Comparison of ENCODE assay signal across 10 mouse cellular contexts in the genomic region with DNA sequence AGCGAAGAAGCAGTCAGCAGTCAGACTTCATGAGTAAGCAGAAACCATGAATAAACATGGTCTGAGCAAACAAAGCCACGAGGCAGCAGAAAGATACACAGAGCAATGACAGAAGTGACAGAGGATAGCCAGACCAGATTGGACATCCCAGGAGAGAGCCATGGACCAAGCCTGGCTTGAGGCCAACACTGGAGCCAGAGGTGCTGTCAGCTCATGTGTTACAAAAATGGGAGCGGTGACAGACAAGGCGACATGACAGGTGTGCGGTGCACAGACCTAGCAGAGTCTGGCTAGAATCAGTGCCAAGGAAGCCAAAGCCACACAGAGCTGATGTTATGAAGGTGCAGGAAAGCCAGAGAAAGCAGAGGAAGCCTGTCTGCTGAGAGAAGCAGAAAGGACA. TPM values are rescaled to one million over a fixed set of nuclear protein-coding genes. Genes with fewer than 3 reads are reported as not detected.
DNase-seq lines count a peak whose midpoint lies in the region; ATAC-seq lines count a peak whose summit lies in the region.
"Had no signal": no experiment of that assay in that cellular context is flagged by ENCODE, and none has a peak within 500 bp of the region (broad histone marks: within the 10 kb centered on the region; RNA-seq: fewer than 3 reads in every experiment).

No protein-coding gene starts in this region.

- ATAC-seq in heart, embryonic 11.5 days (replicated peaks; ENCODE audit: insufficient number of reproducible peaks, low FRiP score, low TSS enrichment): peak; percentile 81
- ATAC-seq in midbrain, embryonic 14.5 days (ENCODE audit: low FRiP score, low TSS enrichment): no peak
- no peak for ATAC-seq in midbrain, embryonic 16.5 days
- peak; percentile 82 for ATAC-seq in liver, embryonic 15.5 days (ENCODE audit: insufficient read depth)

- H3K27ac ChIP-seq in heart, embryonic 11.5 days (ENCODE audit: low read depth, low read length): no peak overlapping the region
- no peak overlapping the region; the same call in 1 of the 2 replicates for H3K27ac ChIP-seq in midbrain, embryonic 14.5 days (replicated peaks; ENCODE audit: low read depth, low read length)
- no peak overlapping the region for H3K27ac ChIP-seq in midbrain, embryonic 16.5 days (ENCODE audit: low read length)
- H3K27ac ChIP-seq in liver, embryonic 15.5 days (replicated peaks): no peak overlapping the region

- no peak overlapping the region for H3K4me2 ChIP-seq in heart, embryonic 11.5 days
- no peak overlapping the region for H3K4me2 ChIP-seq in midbrain, embryonic 14.5 days (ENCODE audit: low read length)
- H3K4me2 ChIP-seq in midbrain, embryonic 16.5 days (ENCODE audit: low read length): no peak overlapping the region
- H3K4me2 ChIP-seq in liver, embryonic 15.5 days: no peak overlapping the region

- 30% methylated on average over 5 of the region's 5 CpGs for WGBS in heart, embryonic 11.5 days (ENCODE audit: insufficient replicate concordance)
- WGBS in midbrain, embryonic 14.5 days: 58% methylated on average over 5 of the region's 5 CpGs
- 67% methylated on average over 5 of the region's 5 CpGs for WGBS in midbrain, embryonic 16.5 days
- WGBS in liver, embryonic 15.5 days (ENCODE audit: insufficient replicate concordance): 62% methylated on average over 5 of the region's 5 CpGs

- no peak for DNase-seq in heart, postnatal 36 days
- DNase-seq in midbrain, embryonic 14.5 days: peak; percentile 57
- DNase-seq in gastrocnemius, postnatal 25 days: peak; percentile 10
- no peak for DNase-seq in neural tube, embryonic 10.5 days (ENCODE audit: extremely low spot score, low spot score)
- no peak for DNase-seq in frontal cortex, postnatal 10 days (ENCODE audit: low spot score in 2 of 2)
- DNase-seq: kidney, postnatal 4 days had no signal

- H3K27me3 ChIP-seq in heart, embryonic 11.5 days (ENCODE audit: control insufficient read depth, insufficient read depth, low read length): no peaks in the 10 kb centered on the region
- H3K27me3 ChIP-seq in midbrain, embryonic 14.5 days (ENCODE audit: control insufficient read depth, insufficient read depth, low read length): no peaks in the 10 kb centered on the region
- no peaks in the 10 kb centered on the region for H3K27me3 ChIP-seq in midbrain, embryonic 16.5 days (ENCODE audit: control insufficient read depth, insufficient read depth, low read depth, low read length)
- no peaks in the 10 kb centered on the region for H3K27me3 ChIP-seq in liver, embryonic 15.5 days

- peaks cover 2% of the 10 kb centered on the region; the same call in 1 of the 2 replicates for H3K4me1 ChIP-seq in heart, embryonic 11.5 days (ENCODE audit: control insufficient read depth, insufficient read depth, low read length)
- H3K4me1 ChIP-seq in midbrain, embryonic 14.5 days (ENCODE audit: control insufficient read depth, insufficient read depth, low read length): no peaks in the 10 kb centered on the region
- no peaks in the 10 kb centered on the region for H3K4me1 ChIP-seq in midbrain, embryonic 16.5 days (ENCODE audit: control insufficient read depth, insufficient read depth, low read length)
- H3K4me1 ChIP-seq in liver, embryonic 15.5 days (replicated peaks): no peaks in the 10 kb centered on the region

- H3K9ac ChIP-seq in heart, embryonic 11.5 days (ENCODE audit: low read depth, low read length): no peak overlapping the region
- no peak overlapping the region for H3K9ac ChIP-seq in midbrain, embryonic 14.5 days (replicated peaks; ENCODE audit: low read length)
- H3K9ac ChIP-seq in midbrain, embryonic 16.5 days (ENCODE audit: low read depth, low read length): no peak overlapping the region
- no peak overlapping the region for H3K9ac ChIP-seq in liver, embryonic 15.5 days

- intact Hi-C loops in heart, postnatal 36 days (cut with DNase I): no loop called here

- no peaks in the 10 kb centered on the region for H3K36me3 ChIP-seq in heart, embryonic 11.5 days (ENCODE audit: control insufficient read depth, insufficient read depth, low read length)
- no peaks in the 10 kb centered on the region for H3K36me3 ChIP-seq in midbrain, embryonic 14.5 days (ENCODE audit: control insufficient read depth, insufficient read depth, low read length)
- H3K36me3 ChIP-seq in midbrain, embryonic 16.5 days (ENCODE audit: control insufficient read depth, insufficient read depth, low read length): no peaks in the 10 kb centered on the region
- no peaks in the 10 kb centered on the region for H3K36me3 ChIP-seq in liver, embryonic 15.5 days (replicated peaks)
- H3K36me3 ChIP-seq: G1E had no signal

- H3K4me3 ChIP-seq in heart, embryonic 11.5 days (ENCODE audit: low read depth, low read length): no peak overlapping the region
- no peak overlapping the region for H3K4me3 ChIP-seq in midbrain, embryonic 14.5 days (replicated peaks; ENCODE audit: low read depth, low read length)
- H3K4me3 ChIP-seq in midbrain, embryonic 16.5 days (ENCODE audit: low read depth, low read length): no peak overlapping the region
- H3K4me3 ChIP-seq in liver, embryonic 15.5 days (replicated peaks): no peak overlapping the region

- no peaks in the 10 kb centered on the region for H3K9me3 ChIP-seq in heart, embryonic 11.5 days (replicated peaks; ENCODE audit: control insufficient read depth, low read length)
- no peaks in the 10 kb centered on the region for H3K9me3 ChIP-seq in midbrain, embryonic 14.5 days (ENCODE audit: control insufficient read depth, low read length)
- no peaks in the 10 kb centered on the region for H3K9me3 ChIP-seq in midbrain, embryonic 16.5 days (replicated peaks; ENCODE audit: control insufficient read depth, low read length, poor library complexity, severe bottlenecking)
- H3K9me3 ChIP-seq in liver, embryonic 15.5 days (replicated peaks): no peaks in the 10 kb centered on the region
- H3K9me3 ChIP-seq: G1E had no signal

RNA-seq across cellular contexts. Expression of a gene that starts 35.3 kb away (rescaled TPM):
- 356 and 369 TPM in 2 replicates for polyA plus RNA-seq in heart, embryonic 11.5 days (2014; fragmentation: Nextera tagmentation; extraction: Ambion mirVana)
- 100 to 1,000 TPM; 134 to 146 TPM for total RNA-seq in heart, postnatal 36 days (2021)
- polyA plus RNA-seq in midbrain, embryonic 14.5 days (2014; fragmentation: Nextera tagmentation; extraction: Ambion mirVana): 377 and 410 TPM in 2 replicates
- polyA plus RNA-seq in midbrain, embryonic 16.5 days (2015; fragmentation: Nextera tagmentation; extraction: Ambion mirVana): 334 and 348 TPM in 2 replicates
- total RNA-seq in gastrocnemius, postnatal 25 days (2021): 10 to 100 TPM; 90.6 to 99.7 TPM
- polyA plus RNA-seq in liver, embryonic 15.5 days (2015; fragmentation: Nextera tagmentation; extraction: Ambion mirVana): 239 and 245 TPM in 2 replicates

RNA-seq across cellular contexts. Expression of a gene that starts 56.7 kb away (rescaled TPM):
- polyA plus RNA-seq in heart, embryonic 11.5 days (2014; fragmentation: Nextera tagmentation; extraction: Ambion mirVana): 93.2 and 110 TPM in 2 replicates
- total RNA-seq in heart, postnatal 36 days (2021): 10 to 100 TPM; 43.7 to 44.1 TPM
- polyA plus RNA-seq in midbrain, embryonic 14.5 days (2014; fragmentation: Nextera tagmentation; extraction: Ambion mirVana): 72.8 and 104 TPM in 2 replicates
- 85.2 and 91.0 TPM in 2 replicates for polyA plus RNA-seq in midbrain, embryonic 16.5 days (2015; fragmentation: Nextera tagmentation; extraction: Ambion mirVana)
- total RNA-seq in gastrocnemius, postnatal 25 days (2021): 10 to 100 TPM; 24.1 to 27.9 TPM
- polyA plus RNA-seq in liver, embryonic 15.5 days (2015; fragmentation: Nextera tagmentation; extraction: Ambion mirVana): 43.3 and 47.2 TPM in 2 replicates

Comparison
In these comparisons a context has a peak if more than half of its experiments do, and no peak if none do; other contexts are left out.
1. ATAC-seq: peak in heart, embryonic 11.5 days (single experiment) and liver, embryonic 15.5 days (single experiment); none in midbrain, embryonic 14.5 days (single experiment) and midbrain, embryonic 16.5 days (single experiment).
2. DNase-seq: peak in midbrain, embryonic 14.5 days (single experiment) and gastrocnemius, postnatal 25 days (single experiment); none in heart, postnatal 36 days (0 of 2), neural tube, embryonic 10.5 days (single experiment) and frontal cortex, postnatal 10 days (0 of 2).